Mouse (Mus musculus) liver, postnatal 0 days (tissue): ENCODE measurements around the gene Crhr2. TPM values are rescaled to one million over a fixed set of nuclear protein-coding genes. Genes with fewer than 3 reads are reported as not detected.

Experiments used
- ATAC-seq: fragments of 200-750 bp; cut with Nextera tagmentation; 2 replicates; pipeline ENCODE4 v1.8.0; 2017; ENCODE audit warnings: mild to moderate bottlenecking, moderate library complexity
- DNase-seq: peaks from one replicate; pipeline ENCODE4 v3.0.0-alpha.2; 2016
- H3K27ac ChIP-seq: fragments of 300-500 bp; sonication (generic); 2 replicates; pipeline ENCODE4 v1.5.1; 2014; ENCODE audit warnings: antibody characterized with exemption, moderate library complexity, mild to moderate bottlenecking, low read depth
- H3K27me3 ChIP-seq: fragments of 300-500 bp; sonication (generic); 2 replicates; pipeline ENCODE4 v1.6.1; 2014; ENCODE audit warnings: low read length, control low read depth, mixed read lengths; ENCODE audit not compliant: insufficient read depth
- H3K36me3 ChIP-seq: fragments of 300-500 bp; sonication (generic); replicated peaks from 2 replicates; pipeline ENCODE4 v1.6.1; 2014; ENCODE audit warnings: mild to moderate bottlenecking, control low read depth, low read length, moderate library complexity, mixed read lengths; ENCODE audit not compliant: insufficient read depth
- H3K4me1 ChIP-seq: fragments of 300-500 bp; sonication (generic); 2 replicates; pipeline ENCODE4 v1.6.1; 2014; ENCODE audit warnings: antibody characterized with exemption, mild to moderate bottlenecking, control low read depth; ENCODE audit not compliant: insufficient read depth
- H3K4me2 ChIP-seq: fragments of 300-500 bp; sonication (generic); 2 replicates; pipeline ENCODE4 v1.6.1; 2014; ENCODE audit warnings: low read depth, mild to moderate bottlenecking, low read length, moderate library complexity, mixed read lengths
- H3K4me3 ChIP-seq: fragments of 300-500 bp; sonication (generic); 2 replicates; pipeline ENCODE4 v1.5.1; 2014; ENCODE audit warnings: low read depth, low read length
- H3K9ac ChIP-seq: fragments of 300-500 bp; sonication (generic); replicated peaks from 2 replicates; pipeline ENCODE4 v1.6.1; 2014; ENCODE audit warnings: mild to moderate bottlenecking, moderate library complexity
- H3K9me3 ChIP-seq: fragments of 300-500 bp; sonication (generic); 2 replicates; pipeline ENCODE4 v1.6.1; 2016; ENCODE audit warnings: mild to moderate bottlenecking, control low read depth, low read length, mixed read lengths
- CTCF ChIP-seq: sonication (generic); IDR thresholded peaks from 2 replicates; pipeline ENCODE4 v1.5.1; 2016; ENCODE audit warnings: antibody characterized with exemption, low read depth
- EP300 ChIP-seq: IDR thresholded peaks from 2 replicates; pipeline ENCODE4 v1.6.1; 2016; ENCODE audit warnings: antibody characterized with exemption, low read depth, mild to moderate bottlenecking
- WGBS: fragments of 180-500 bp; shearing (Covaris S2); extraction: QIAGEN DNeasy Blood & Tissue Kit; methylation state at CpG from one replicate; pipeline ENCODE4 v1.1.7; 2014; ENCODE audit not compliant: insufficient replicate concordance; 5-methylcytosine and 5-hydroxymethylcytosine counted together
- polyA plus RNA-seq: library from polyadenylated mRNA; unstranded; fragments of >200 nt; fragmentation: Nextera tagmentation; extraction: Ambion mirVana; gene quantifications from 2 replicates; pipeline ENCODE4 v1.2.1, GENCODE M21; 2015

Crhr2 gene
- polyA plus RNA-seq, 1 experiment from 2014 or later = not detected

DNA sequence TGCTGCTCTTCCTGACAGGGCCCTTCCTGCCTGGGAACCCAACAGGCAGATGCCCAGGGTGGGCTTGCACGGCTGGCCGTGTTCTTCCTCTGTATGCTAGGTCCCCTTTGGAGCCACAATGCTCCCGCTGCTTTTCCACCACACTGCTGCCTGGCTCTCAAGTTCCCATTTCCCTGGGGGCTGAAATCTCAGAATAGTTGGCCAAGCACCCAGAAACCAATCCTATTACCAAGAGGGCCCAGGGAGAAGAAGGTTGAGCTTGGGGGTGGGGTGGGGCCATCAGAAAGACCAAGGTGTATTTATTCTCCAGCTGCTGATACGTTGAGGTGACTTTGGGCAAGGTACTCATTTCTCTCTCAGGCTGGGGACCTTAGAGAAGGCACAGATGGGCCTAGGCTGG is 1.5 kb downstream of the Crhr2 start:
- TF ChIP-seq CTCF = no peak
- no peak for TF ChIP-seq EP300
- 73% methylated on average over 4 of the region's 4 CpGs for WGBS
- no peak for ATAC-seq
- Histone ChIP-seq H3K9me3 (no peaks in the 10 kb centered on the region), H3K27ac (no peak overlapping the region), H3K4me3 (no peak overlapping the region), H3K27me3 (no peaks in the 10 kb centered on the region), H3K36me3 (no peaks in the 10 kb centered on the region), H3K4me1 (no peaks in the 10 kb centered on the region), H3K9ac (no peak overlapping the region), H3K4me2 (no peak overlapping the region)
- DNase-seq = no peak

DNA sequence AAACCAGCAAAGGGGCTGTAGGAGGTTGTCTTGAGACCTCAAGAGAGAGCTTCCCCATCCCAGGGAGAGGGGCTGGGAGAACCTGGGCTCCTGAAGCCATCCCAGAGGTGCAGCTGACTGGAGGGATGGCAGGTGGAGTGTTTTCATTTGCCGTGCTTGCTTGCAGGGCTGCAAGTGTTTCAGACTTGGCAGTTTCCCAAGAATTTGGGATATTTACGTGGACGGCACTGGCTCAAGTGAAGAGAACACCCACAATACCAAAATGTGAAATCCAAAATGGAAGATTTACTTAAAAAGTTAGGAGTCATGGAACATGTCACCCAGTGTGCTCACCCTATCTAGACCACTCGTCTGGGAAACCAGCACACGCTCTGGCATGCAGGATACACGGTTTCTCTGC is 2.2 kb downstream of the Crhr2 start:
- Histone ChIP-seq H3K27ac (no peak overlapping the region), H3K9me3 (no peaks in the 10 kb centered on the region), H3K27me3 (no peaks in the 10 kb centered on the region), H3K4me2 (no peak overlapping the region), H3K9ac (no peak overlapping the region), H3K4me1 (no peaks in the 10 kb centered on the region), H3K36me3 (no peaks in the 10 kb centered on the region), H3K4me3 (no peak overlapping the region)
- WGBS = 66% methylated on average over 6 of the region's 6 CpGs
- TF ChIP-seq EP300 = no peak
- no peak for TF ChIP-seq CTCF
- ATAC-seq = no peak
- no peak for DNase-seq

DNA sequence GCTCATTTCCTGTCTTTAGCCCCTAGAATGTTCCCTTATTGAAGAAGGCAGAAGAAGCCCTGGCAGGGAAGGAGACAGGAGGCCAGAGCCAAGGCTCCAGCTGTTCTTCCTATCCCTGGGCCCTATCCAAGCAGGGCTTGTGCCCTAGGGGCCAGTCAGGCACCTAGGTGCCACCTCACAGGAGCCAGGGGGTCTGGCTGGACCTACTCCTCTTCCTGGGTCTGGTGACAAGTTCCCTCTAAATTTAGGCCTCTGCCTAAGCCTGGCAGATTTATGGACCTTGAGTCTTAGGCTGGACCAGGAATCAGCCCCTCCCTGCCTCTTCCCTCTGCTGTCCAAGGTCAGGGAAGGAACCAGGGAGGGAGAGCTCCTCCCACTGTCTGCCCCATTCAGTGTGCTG is 4.4 kb downstream of the Crhr2 start:
- ATAC-seq (no peak), DNase-seq (no peak)
- Histone ChIP-seq H3K9me3 (no peaks in the 10 kb centered on the region), H3K4me3 (no peak overlapping the region), H3K9ac (no peak overlapping the region), H3K36me3 (no peaks in the 10 kb centered on the region), H3K27me3 (no peaks in the 10 kb centered on the region), H3K4me2 (no peak overlapping the region), H3K27ac (no peak overlapping the region), H3K4me1 (no peaks in the 10 kb centered on the region)
- TF ChIP-seq CTCF (no peak), EP300 (no peak)

DNA sequence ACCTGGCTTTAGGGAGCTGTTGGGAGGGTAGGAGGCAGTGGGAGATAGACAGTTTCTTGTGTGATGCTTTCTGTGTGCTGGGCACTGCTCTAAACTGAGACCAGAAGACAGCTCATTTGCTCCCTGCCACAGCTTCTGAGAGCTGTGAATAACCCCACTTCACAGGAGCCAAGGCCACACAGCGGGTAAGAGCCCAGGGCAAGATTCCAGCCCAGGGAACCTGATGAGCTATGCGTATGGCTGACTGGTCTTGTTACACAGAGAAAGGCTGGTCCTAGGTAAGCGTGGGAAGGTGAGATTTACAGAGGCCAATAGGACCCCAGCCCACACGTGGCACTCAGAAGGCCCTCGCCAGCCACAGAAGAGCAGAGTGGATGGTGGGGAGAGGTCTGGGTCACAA is 6.2 kb downstream of the Crhr2 start:
- Histone ChIP-seq H3K27me3 (no peaks in the 10 kb centered on the region), H3K27ac (no peak overlapping the region), H3K4me3 (no peak overlapping the region), H3K4me2 (no peak overlapping the region), H3K9me3 (no peaks in the 10 kb centered on the region), H3K4me1 (no peaks in the 10 kb centered on the region), H3K36me3 (no peaks in the 10 kb centered on the region), H3K9ac (no peak overlapping the region)
- TF ChIP-seq EP300 (no peak), CTCF (no peak)
- 81% methylated on average over 5 of the region's 5 CpGs for WGBS
- ATAC-seq (no peak), DNase-seq (no peak)

DNA sequence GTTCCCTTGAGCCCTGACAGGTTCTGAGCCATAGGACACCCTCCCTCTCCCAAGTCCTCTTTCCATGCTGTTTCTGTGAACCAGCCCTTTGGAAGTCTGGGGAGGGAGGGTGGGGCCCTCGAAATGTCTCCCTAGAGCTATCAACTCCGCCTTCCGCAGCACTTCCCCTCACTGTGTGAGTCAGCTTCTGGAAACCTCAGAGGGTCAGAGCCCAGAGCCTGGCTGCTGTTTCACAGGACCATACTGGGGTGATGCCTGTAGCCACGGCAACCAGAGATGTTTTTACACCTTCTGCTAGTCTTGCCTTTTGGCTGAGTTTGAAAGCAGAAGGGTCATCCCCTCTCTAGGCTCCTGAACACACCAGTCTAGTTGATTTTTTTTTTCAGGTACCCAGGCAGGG is 9.8 kb downstream of the Crhr2 start:
- TF ChIP-seq EP300 = no peak
- no peak for TF ChIP-seq CTCF
- H3K4me2 ChIP-seq = no peak overlapping the region
- ATAC-seq = no peak
- peaks cover 13% of the 10 kb centered on the region for H3K27me3 ChIP-seq
- no peaks in the 10 kb centered on the region for H3K9me3 ChIP-seq
- H3K27ac ChIP-seq = no peak overlapping the region
- no peaks in the 10 kb centered on the region for H3K4me1 ChIP-seq
- WGBS = 19% methylated on average over 4 of the region's 4 CpGs
- no peak overlapping the region for H3K9ac ChIP-seq
- DNase-seq = no peak
- H3K36me3 ChIP-seq = no peaks in the 10 kb centered on the region
- no peak overlapping the region for H3K4me3 ChIP-seq

DNA sequence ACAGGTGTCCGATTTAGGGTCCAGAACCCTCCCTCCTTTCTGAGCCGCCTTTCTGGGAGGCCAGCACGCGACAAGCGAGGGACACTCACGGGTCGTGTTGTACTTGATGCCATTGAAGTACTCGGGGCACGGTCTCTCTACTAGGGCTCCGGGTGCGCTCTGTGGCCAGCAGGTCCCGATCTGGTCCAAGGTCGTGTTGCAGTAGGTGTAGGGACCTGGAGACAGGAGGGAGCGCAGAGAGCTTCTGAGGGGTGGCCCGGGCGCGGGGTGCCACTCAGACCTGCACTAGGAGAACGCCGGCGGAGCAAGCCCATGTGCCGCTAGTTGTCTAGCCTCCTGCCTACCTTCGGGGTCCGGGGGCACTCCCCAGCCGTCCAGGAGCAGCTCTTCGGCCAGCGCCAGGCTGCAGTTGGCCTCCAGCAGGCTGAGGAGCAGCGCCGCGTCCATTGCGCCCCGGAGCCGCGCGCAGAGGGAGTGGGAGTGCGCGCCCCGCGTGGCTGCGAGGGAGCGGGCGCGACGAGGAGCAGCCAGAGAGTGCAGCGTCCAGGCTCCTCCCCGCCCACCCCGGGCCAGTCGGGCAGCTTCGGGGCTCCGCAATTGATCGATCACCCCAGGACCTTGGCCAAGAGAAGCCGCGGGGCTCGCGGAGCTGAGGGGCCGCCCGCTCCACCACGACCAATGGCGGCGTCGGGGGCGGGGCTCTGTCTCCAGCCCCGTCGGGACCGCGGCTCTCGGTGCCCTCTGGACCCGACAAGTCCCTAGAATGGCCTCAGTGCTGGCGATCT is 15.3 kb downstream of the Crhr2 start:
- Histone ChIP-seq H3K9ac (no peak overlapping the region), H3K4me2 (peak overlapping the region; percentile 79), H3K9me3 (no peaks in the 10 kb centered on the region), H3K4me3 (peak overlapping the region; percentile 39), H3K4me1 (peaks cover 7% of the 10 kb centered on the region; the same call in 1 of the 2 replicates), H3K27me3 (peaks cover 34% of the 10 kb centered on the region), H3K27ac (no peak overlapping the region), H3K36me3 (no peaks in the 10 kb centered on the region)
- peak; percentile 76 for DNase-seq
- TF ChIP-seq EP300 (no peak), CTCF (no peak)
- under 1% methylated on average over 59 of the region's 68 CpGs for WGBS
- ATAC-seq = peak; percentile 87
